Mouse (Mus musculus): ENCODE measurements around the gene Agps. TPM values are rescaled to one million over a fixed set of nuclear protein-coding genes. Genes with fewer than 3 reads are reported as not detected.

The Agps gene
- polyA plus RNA-seq, 1 experiment: 14.6 TPM

DNA sequence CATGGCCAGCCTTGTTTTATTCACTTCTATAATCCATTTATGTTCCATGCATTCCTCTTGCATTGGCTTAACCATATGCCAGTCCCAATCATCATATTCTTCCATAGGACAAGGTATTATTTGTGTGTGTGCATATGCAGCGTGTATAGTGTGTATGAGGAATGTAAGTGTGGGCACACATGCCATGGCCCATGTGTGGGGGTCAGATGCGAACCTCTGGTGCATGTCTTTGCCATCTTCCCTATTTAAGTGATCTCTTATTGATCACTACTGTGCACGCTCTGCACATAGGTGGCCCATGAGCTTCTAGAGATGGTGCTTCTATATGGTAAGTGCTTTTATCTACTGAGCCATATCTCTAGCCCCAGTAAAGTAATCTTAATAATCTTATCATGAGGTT, 12.2 kb upstream of the Agps start:
- TF ChIP-seq POLR2A (IDR thresholded peaks at IDR 0.05; ENCODE audit: borderline replicate concordance, insufficient read depth, low read length): no peak
- TF ChIP-seq CTCF (IDR thresholded peaks at IDR 0.05; ENCODE audit: borderline replicate concordance, insufficient read depth, low read depth, low read length): no peak
- no peaks in the 10 kb centered on the region for H3K27me3 ChIP-seq (ENCODE audit: control insufficient read depth, insufficient read depth, low read length)
- no peak for DNase-seq
- no peak overlapping the region for H3K27ac ChIP-seq (ENCODE audit: insufficient read depth, low read length)
- H3K4me3 ChIP-seq (replicated peaks; ENCODE audit: insufficient read depth, low read depth, low read length): no peak overlapping the region
- 90% methylated on average over 3 of the region's 3 CpGs for WGBS
- H3K4me1 ChIP-seq (ENCODE audit: control insufficient read depth, insufficient read depth, low read length): no peaks in the 10 kb centered on the region

DNA sequence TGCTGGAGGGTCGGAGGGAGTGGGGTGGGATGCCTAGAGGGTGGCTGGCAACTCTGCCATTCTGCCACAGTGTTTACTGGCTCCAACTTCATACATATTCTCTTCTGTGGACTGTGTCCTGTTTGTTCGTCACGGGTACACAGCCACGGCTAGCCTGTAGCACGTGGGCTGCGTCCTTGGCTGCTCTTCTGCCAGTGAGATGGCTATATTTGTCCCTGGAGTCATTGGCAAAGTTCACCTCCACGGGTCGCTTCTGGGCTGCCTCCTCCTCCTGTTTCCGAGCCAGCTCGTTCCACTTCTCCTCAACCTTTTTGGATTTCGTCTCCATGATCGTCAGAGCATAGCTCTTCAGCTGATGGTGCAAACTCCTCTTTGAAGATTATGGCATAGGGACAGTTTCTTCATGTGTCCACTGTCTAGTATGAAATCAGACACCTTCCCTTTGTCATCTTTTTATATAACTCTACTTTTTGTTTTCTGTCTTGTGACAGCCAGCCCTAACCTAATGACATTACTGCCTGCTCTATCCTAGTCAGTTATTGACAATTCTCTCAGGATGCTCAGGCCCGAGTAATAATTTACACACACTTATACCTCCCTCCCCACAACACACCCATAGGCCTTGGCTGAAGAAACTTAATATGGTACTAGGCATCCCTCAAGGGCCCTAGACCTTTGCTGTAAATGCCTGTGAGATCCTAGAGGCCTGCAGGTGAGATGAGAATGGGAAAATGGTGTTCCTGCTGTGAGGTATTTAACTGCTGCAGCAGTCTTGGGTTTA, 9.8 kb upstream of the Agps start:
- 73% methylated on average over 13 of the region's 13 CpGs for WGBS
- no peak overlapping the region for H3K27ac ChIP-seq (ENCODE audit: insufficient read depth, low read length)
- H3K4me3 ChIP-seq (replicated peaks; ENCODE audit: insufficient read depth, low read depth, low read length): no peak overlapping the region
- no peak for DNase-seq
- TF ChIP-seq CTCF (IDR thresholded peaks at IDR 0.05; ENCODE audit: borderline replicate concordance, insufficient read depth, low read depth, low read length) (no peak), POLR2A (IDR thresholded peaks at IDR 0.05; ENCODE audit: borderline replicate concordance, insufficient read depth, low read length) (no peak)
- no peaks in the 10 kb centered on the region for H3K4me1 ChIP-seq (ENCODE audit: control insufficient read depth, insufficient read depth, low read length)
- H3K27me3 ChIP-seq (ENCODE audit: control insufficient read depth, insufficient read depth, low read length): no peaks in the 10 kb centered on the region

DNA sequence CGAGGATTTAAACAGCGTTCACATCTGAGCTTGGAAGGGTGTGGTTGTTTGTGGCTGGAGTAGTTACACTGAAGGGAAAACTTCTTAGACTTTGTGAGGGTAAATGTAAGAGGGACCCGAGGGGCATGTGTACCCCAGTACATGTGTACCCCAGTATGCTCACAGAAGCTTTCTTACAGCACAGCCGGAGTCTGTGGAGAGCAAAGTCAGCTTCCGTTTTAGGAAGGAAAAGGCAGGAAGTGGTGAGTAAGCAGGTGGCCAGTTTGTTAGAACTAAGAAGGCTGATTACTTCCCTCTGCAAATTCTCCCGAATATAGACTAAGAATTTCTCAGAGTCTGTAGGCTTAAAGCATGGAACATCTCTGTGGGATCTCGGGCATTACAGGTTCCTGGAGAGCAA, 8.2 kb upstream of the Agps start:
- H3K4me1 ChIP-seq (ENCODE audit: control insufficient read depth, insufficient read depth, low read length): no peaks in the 10 kb centered on the region
- H3K27ac ChIP-seq (ENCODE audit: insufficient read depth, low read length): no peak overlapping the region
- 76% methylated on average over 7 of the region's 7 CpGs for WGBS
- no peak for DNase-seq
- no peak for TF ChIP-seq CTCF (IDR thresholded peaks at IDR 0.05; ENCODE audit: borderline replicate concordance, insufficient read depth, low read depth, low read length)
- TF ChIP-seq POLR2A (IDR thresholded peaks at IDR 0.05; ENCODE audit: borderline replicate concordance, insufficient read depth, low read length): no peak
- H3K27me3 ChIP-seq (ENCODE audit: control insufficient read depth, insufficient read depth, low read length): no peaks in the 10 kb centered on the region
- H3K4me3 ChIP-seq (replicated peaks; ENCODE audit: insufficient read depth, low read depth, low read length): no peak overlapping the region

DNA sequence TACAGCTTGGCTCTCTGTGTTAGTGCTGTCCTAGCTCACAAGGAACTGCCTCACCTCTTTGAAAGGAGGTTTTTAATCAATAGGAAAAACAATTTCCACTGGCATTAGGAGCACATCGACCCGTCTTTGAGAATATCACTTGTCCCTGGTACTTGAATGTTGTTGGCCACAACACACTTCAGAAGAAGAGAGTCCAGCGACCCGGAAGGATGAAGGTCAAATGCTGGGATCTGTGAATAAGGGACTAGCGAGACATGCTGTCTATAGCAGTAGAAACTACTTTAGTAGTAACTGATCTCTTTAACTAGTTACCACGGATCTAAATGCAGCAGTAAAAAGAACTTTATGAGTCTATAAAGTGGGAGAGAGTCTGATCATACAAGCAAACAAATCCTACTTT, 7.8 kb upstream of the Agps start:
- Histone ChIP-seq H3K4me3 (replicated peaks; ENCODE audit: insufficient read depth, low read depth, low read length) (no peak overlapping the region), H3K27me3 (ENCODE audit: control insufficient read depth, insufficient read depth, low read length) (no peaks in the 10 kb centered on the region), H3K27ac (ENCODE audit: insufficient read depth, low read length) (no peak overlapping the region), H3K4me1 (ENCODE audit: control insufficient read depth, insufficient read depth, low read length) (no peaks in the 10 kb centered on the region)
- TF ChIP-seq POLR2A (IDR thresholded peaks at IDR 0.05; ENCODE audit: borderline replicate concordance, insufficient read depth, low read length) (no peak), CTCF (IDR thresholded peaks at IDR 0.05; ENCODE audit: borderline replicate concordance, insufficient read depth, low read depth, low read length) (no peak)
- 72% methylated on average over 6 of the region's 6 CpGs for WGBS
- no peak for DNase-seq

DNA sequence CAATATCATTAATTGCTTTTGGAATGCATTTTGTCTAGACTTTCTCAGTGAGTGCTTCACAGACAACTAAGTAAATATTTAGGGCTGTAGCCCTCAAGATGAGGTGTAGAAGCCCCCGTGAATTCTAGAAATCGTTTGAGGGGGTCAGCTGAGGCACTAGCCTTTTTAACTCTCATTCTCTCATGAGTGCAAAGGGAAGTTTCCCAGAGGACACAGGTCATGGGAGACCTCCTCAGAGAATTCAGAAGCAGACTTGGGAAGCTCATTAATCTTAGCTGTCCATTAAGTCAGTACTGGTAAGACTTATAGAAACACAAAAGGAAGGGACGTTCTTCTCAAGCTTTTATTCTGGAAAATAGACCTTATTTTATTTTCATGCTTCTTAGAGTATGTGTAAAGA, 7.1 kb upstream of the Agps start:
- DNase-seq: no peak
- WGBS: 77% methylated on average over 3 of the region's 3 CpGs

DNA sequence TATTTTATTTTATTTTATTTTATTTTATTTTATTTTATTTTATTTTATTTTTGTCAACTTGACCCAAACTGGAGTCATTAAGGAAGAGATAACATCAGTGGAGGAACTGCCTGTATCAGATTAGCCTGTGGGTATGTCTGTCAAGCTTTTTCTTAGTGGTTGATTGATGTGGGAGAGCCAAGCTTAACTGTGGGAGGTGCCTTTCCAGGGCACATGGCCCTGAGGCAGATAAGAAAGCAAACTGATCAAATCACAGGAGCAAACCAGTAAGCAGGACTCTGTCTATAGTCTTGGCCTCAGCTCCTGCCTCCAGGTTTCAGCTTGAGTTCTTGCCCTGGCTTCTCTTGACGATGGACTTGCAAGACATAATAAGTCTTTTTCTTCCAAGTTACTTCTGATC, 6.4 kb upstream of the Agps start:
- WGBS: 89% methylated on average over 1 of the region's 1 CpGs
- no peaks in the 10 kb centered on the region for H3K27me3 ChIP-seq (ENCODE audit: control insufficient read depth, insufficient read depth, low read length)
- no peak overlapping the region for H3K27ac ChIP-seq (ENCODE audit: insufficient read depth, low read length)
- no peak for DNase-seq
- H3K4me3 ChIP-seq (replicated peaks; ENCODE audit: insufficient read depth, low read depth, low read length): no peak overlapping the region
- no peaks in the 10 kb centered on the region for H3K4me1 ChIP-seq (ENCODE audit: control insufficient read depth, insufficient read depth, low read length)
- TF ChIP-seq CTCF (IDR thresholded peaks at IDR 0.05; ENCODE audit: borderline replicate concordance, insufficient read depth, low read depth, low read length) (no peak), POLR2A (IDR thresholded peaks at IDR 0.05; ENCODE audit: borderline replicate concordance, insufficient read depth, low read length) (no peak)

More for the DNA sequence above, 7.1 kb upstream of the Agps start:
- H3K4me1 ChIP-seq (ENCODE audit: control insufficient read depth, insufficient read depth, low read length): no peaks in the 10 kb centered on the region
- TF ChIP-seq POLR2A (IDR thresholded peaks at IDR 0.05; ENCODE audit: borderline replicate concordance, insufficient read depth, low read length) (no peak), CTCF (IDR thresholded peaks at IDR 0.05; ENCODE audit: borderline replicate concordance, insufficient read depth, low read depth, low read length) (no peak)
- H3K4me3 ChIP-seq (replicated peaks; ENCODE audit: insufficient read depth, low read depth, low read length): no peak overlapping the region
- no peaks in the 10 kb centered on the region for H3K27me3 ChIP-seq (ENCODE audit: control insufficient read depth, insufficient read depth, low read length)
- no peak overlapping the region for H3K27ac ChIP-seq (ENCODE audit: insufficient read depth, low read length)

DNA sequence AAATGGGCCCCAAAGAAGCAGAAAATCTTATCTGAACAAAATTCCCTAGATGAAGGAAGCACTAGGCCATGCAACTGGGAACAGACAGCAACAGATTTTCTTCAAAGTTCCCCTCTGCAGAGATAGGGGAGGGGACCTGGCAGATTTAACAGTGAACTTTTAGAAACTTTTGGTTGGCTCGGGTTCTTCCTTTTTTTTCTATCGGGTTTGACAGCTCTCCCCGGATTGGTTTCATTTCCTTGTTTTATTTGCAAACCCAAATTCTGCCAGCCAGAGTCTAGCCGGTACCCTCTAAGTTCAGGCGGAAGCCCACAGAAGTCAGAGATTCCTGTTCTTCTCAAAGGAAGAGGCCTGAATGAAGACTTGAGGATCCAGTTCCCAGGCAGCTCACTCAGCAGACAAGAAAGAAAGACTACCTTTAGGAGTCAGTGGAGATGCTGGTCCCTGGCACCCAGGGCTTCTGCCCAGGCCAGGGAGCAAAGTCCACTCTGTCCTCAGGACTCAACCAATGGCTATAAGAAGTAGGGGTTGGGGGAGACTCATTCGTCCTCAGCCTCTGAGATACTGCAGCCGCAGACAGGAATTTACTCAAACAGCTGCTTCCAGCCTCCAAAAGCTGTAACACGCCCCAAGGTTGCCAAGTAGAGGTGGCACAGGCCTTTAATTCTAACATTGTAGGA, 2.9 kb upstream of the Agps start:
- Histone ChIP-seq H3K4me1 (ENCODE audit: control insufficient read depth, insufficient read depth, low read length) (no peaks in the 10 kb centered on the region; the same call in 1 of the 2 replicates), H3K27me3 (ENCODE audit: control insufficient read depth, insufficient read depth, low read length) (no peaks in the 10 kb centered on the region), H3K27ac (ENCODE audit: insufficient read depth, low read length) (no peak overlapping the region; the same call in 1 of the 2 replicates), H3K4me3 (replicated peaks; ENCODE audit: insufficient read depth, low read depth, low read length) (no peak overlapping the region)
- TF ChIP-seq POLR2A (IDR thresholded peaks at IDR 0.05; ENCODE audit: borderline replicate concordance, insufficient read depth, low read length) (no peak), CTCF (IDR thresholded peaks at IDR 0.05; ENCODE audit: borderline replicate concordance, insufficient read depth, low read depth, low read length) (no peak)
- DNase-seq: no peak
- 82% methylated on average over 8 of the region's 8 CpGs for WGBS

DNA sequence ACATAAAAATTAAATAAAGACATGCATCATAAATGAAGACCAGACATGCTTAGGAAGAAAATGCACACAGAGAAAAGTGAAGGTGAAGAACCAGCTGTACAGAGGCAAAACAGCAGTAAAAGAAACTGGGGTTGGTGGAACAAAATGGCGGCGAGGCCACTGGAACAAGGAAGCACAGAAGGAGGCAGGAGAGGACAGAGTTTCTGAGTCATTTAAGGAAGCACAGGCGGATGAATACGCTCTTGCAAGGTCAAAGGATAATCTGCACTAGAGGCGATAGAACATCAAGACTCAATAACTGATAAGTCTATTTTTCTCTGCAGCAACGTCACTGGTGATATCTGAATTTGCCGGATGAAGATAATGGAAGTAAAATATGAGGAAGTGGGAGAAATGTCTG, 1.7 kb upstream of the Agps start:
- no peaks in the 10 kb centered on the region for H3K27me3 ChIP-seq (ENCODE audit: control insufficient read depth, insufficient read depth, low read length)
- H3K27ac ChIP-seq (ENCODE audit: insufficient read depth, low read length): no peak overlapping the region
- TF ChIP-seq POLR2A (IDR thresholded peaks at IDR 0.05; ENCODE audit: borderline replicate concordance, insufficient read depth, low read length) (no peak), CTCF (IDR thresholded peaks at IDR 0.05; ENCODE audit: borderline replicate concordance, insufficient read depth, low read depth, low read length) (no peak)
- H3K4me3 ChIP-seq (replicated peaks; ENCODE audit: insufficient read depth, low read depth, low read length): no peak overlapping the region
- H3K4me1 ChIP-seq (ENCODE audit: control insufficient read depth, insufficient read depth, low read length): no peaks in the 10 kb centered on the region; the same call in 1 of the 2 replicates
- 94% methylated on average over 7 of the region's 7 CpGs for WGBS
- no peak for DNase-seq

All from cerebellum, adult 2 months (tissue).